Mouse (Mus musculus): ENCODE results near the gene Gm8909. TPM values are rescaled to one million over a fixed set of nuclear protein-coding genes. Genes with fewer than 3 reads are reported as not detected.

Gm8909 gene
- 9.4 TPM for polyA plus RNA-seq (2017; shearing (Covaris generic))

GRCm38 (mm10) chr17:36168039-36168652 is at the start of gene Gm8909:
TSS of gene Gm8909 (minus strand) at chr17:36168537.

GRCm38 (mm10) chr17:36190169-36190507 is 21.8 kb upstream of the Gm8909 start, which contains the start of gene H2-T3:
TSS of gene H2-T3 (minus strand) at chr17:36190287.

GRCm38 (mm10) chr17:36128968-36129817 is 39.1 kb downstream of the Gm8909 start, which contains the start of gene Gm7030:
TSS of gene Gm7030 (minus strand) at chr17:36129425.

GRCm38 (mm10) chr17:36121352-36122020 is 46.9 kb downstream of the Gm8909 start, which contains the start of gene Gm19684:
TSS of gene Gm19684 (plus strand) at chr17:36121678.

Other genes starting within 250 kb of the Gm8909 start
- 145 TPM for gene Abcf1, start 198.8 kb downstream of the Gm8909 start, polyA plus RNA-seq (2017; shearing (Covaris generic))
- gene Gnl1, start 188.7 kb downstream of the Gm8909 start, polyA plus RNA-seq (2017; shearing (Covaris generic)): 75.6 TPM
- gene Prr3, start 188.3 kb downstream of the Gm8909 start, polyA plus RNA-seq (2017; shearing (Covaris generic)): 35.3 TPM
- gene H2-T24, start 148.0 kb downstream of the Gm8909 start, polyA plus RNA-seq (2017; shearing (Covaris generic)): 12.1 TPM
- 382 TPM for gene H2-T23, start 135.7 kb downstream of the Gm8909 start, polyA plus RNA-seq (2017; shearing (Covaris generic))
- 160 TPM for gene H2-T22, start 125.8 kb downstream of the Gm8909 start, polyA plus RNA-seq (2017; shearing (Covaris generic))
- 0.62 TPM for gene Gm6034, start 125.6 kb downstream of the Gm8909 start, polyA plus RNA-seq (2017; shearing (Covaris generic))
- not detected for gene Gm11127, start 110.2 kb downstream of the Gm8909 start, polyA plus RNA-seq (2017; shearing (Covaris generic))
- gene Gm19684, start 46.9 kb downstream of the Gm8909 start, polyA plus RNA-seq (2017; shearing (Covaris generic)): 1.2 TPM
- gene Gm7030, start 39.1 kb downstream of the Gm8909 start, polyA plus RNA-seq (2017; shearing (Covaris generic)): not detected
- gene H2-T3, start 21.8 kb upstream of the Gm8909 start, polyA plus RNA-seq (2017; shearing (Covaris generic)): 0.37 TPM
- gene Rpp21, start 89.5 kb upstream of the Gm8909 start, polyA plus RNA-seq (2017; shearing (Covaris generic)): 173 TPM
- gene Trim39, start 103.7 kb upstream of the Gm8909 start, polyA plus RNA-seq (2017; shearing (Covaris generic)): 37.1 TPM
- gene H2-M10.2, start 118.0 kb upstream of the Gm8909 start, polyA plus RNA-seq (2017; shearing (Covaris generic)): not detected
- not detected for gene H2-M10.1, start 157.6 kb upstream of the Gm8909 start, polyA plus RNA-seq (2017; shearing (Covaris generic))
- not detected for gene H2-M10.3, start 199.9 kb upstream of the Gm8909 start, polyA plus RNA-seq (2017; shearing (Covaris generic))